Mouse (Mus musculus): ENCODE measurements around the gene Syt1. TPM values are rescaled to one million over a fixed set of nuclear protein-coding genes. Genes with fewer than 3 reads are reported as not detected.

Gene Syt1
- polyA plus RNA-seq, 1 experiment from 2014 or later = 78.8 TPM

- no peak overlapping the region for H3K4me3 ChIP-seq
- peaks cover 8% of the 10 kb centered on the region; the same call in 1 of the 2 replicates for H3K4me1 ChIP-seq (replicated peaks)
- no peaks in the 10 kb centered on the region for H3K9me3 ChIP-seq
- no peaks in the 10 kb centered on the region for H3K36me3 ChIP-seq
- no peak overlapping the region for H3K4me2 ChIP-seq
- no peak overlapping the region for H3K27ac ChIP-seq
- H3K9ac ChIP-seq = no peak overlapping the region
- no peak for ATAC-seq (ENCODE audit: low FRiP score)
- 82% methylated on average over 5 of the region's 5 CpGs for WGBS
- no peaks in the 10 kb centered on the region for H3K27me3 ChIP-seq
These were observed 135.1 kb downstream of the Syt1 start for GRCm38 (mm10) chr10:108875730-108876129.

- H3K27me3 ChIP-seq = no peaks in the 10 kb centered on the region
- no peaks in the 10 kb centered on the region for H3K36me3 ChIP-seq
- no peak overlapping the region for H3K9ac ChIP-seq
- H3K4me3 ChIP-seq = no peak overlapping the region
- H3K27ac ChIP-seq = no peak overlapping the region
- WGBS = 79% methylated on average over 4 of the region's 4 CpGs
- ATAC-seq (ENCODE audit: low FRiP score) = no peak
- H3K9me3 ChIP-seq = no peaks in the 10 kb centered on the region
- no peak overlapping the region for H3K4me2 ChIP-seq
- peaks cover 5% of the 10 kb centered on the region; the same call in 1 of the 2 replicates for H3K4me1 ChIP-seq (replicated peaks)
These were observed 136.1 kb downstream of the Syt1 start for GRCm38 (mm10) chr10:108874687-108875086.

DNA sequence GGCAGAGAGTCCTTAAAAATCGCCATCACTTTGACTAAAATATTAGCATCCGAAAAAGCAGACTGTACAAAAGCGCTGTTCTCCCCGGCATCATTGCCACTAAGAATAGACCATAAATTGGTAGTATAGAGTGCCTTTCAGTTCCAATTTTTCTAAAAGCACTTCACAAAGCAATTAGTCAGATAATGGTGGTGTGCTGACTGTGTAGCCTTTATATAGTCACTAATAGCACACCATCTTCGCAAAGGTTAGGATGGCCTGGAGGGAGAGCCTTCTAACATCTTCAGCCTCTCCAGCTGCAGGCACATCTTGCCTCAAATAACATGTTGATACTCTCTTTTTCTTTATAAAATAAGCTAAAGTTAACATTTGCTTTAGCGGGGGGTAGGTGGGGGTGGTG lies 138.4 kb downstream of the Syt1 start:
- WGBS = 79% methylated on average over 6 of the region's 6 CpGs
- Histone ChIP-seq H3K4me3 (no peak overlapping the region), H3K36me3 (no peaks in the 10 kb centered on the region), H3K9ac (no peak overlapping the region), H3K4me1 (replicated peaks) (peaks cover 5% of the 10 kb centered on the region; the same call in 1 of the 2 replicates), H3K4me2 (no peak overlapping the region), H3K9me3 (no peaks in the 10 kb centered on the region), H3K27ac (no peak overlapping the region), H3K27me3 (no peaks in the 10 kb centered on the region)
- no peak for ATAC-seq (ENCODE audit: low FRiP score)

DNA sequence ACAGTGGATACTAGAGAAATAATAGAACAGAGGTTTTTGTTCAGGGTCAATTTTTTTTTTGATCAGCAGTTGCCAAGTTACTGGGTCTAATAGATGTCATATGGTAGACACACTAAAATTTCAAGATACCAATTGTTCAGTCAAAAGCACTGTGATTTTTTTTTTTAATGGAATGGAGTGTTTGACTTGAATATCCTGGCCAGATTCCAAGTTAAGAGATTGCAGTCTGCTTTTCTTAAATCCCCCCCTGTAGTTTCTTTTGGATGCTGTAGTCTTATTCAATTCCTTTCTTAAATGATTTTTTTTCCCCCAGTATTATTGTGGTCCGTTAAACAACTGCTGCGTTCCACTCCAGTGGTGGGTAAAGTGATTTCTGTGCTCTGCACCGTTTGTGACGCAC lies 140.2 kb downstream of the Syt1 start:
- H3K4me3 ChIP-seq = no peak overlapping the region
- H3K27me3 ChIP-seq = no peaks in the 10 kb centered on the region
- H3K4me2 ChIP-seq = no peak overlapping the region
- no peaks in the 10 kb centered on the region for H3K9me3 ChIP-seq
- H3K4me1 ChIP-seq (replicated peaks) = peaks cover 9% of the 10 kb centered on the region
- 68% methylated on average over 4 of the region's 4 CpGs for WGBS
- H3K9ac ChIP-seq = no peak overlapping the region
- H3K36me3 ChIP-seq = no peaks in the 10 kb centered on the region
- no peak for ATAC-seq (ENCODE audit: low FRiP score)
- H3K27ac ChIP-seq = no peak overlapping the region

DNA sequence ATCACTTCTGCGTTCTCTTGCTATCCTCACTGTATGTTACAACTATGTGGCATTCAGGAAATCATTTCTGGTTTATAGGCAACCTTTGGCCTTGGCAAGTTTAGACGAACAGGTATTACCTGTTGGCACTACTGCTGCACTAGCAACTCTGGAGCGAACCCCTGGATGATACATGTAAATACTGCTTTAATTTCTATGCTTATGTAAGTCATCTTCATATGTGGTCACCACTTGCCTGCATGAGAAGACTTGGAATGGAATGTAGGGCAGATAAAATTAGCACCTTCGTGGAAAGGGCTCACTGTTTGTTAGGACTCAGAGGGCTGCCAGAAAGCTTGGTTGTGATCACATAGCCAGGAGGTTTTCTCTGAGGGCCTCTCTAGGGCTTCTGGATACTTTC lies 142.6 kb downstream of the Syt1 start:
- Histone ChIP-seq H3K9ac (no peak overlapping the region), H3K27me3 (no peaks in the 10 kb centered on the region), H3K36me3 (no peaks in the 10 kb centered on the region), H3K9me3 (no peaks in the 10 kb centered on the region), H3K4me3 (no peak overlapping the region), H3K4me1 (replicated peaks) (peaks cover 9% of the 10 kb centered on the region), H3K27ac (no peak overlapping the region), H3K4me2 (no peak overlapping the region)
- 89% methylated on average over 4 of the region's 4 CpGs for WGBS
- no peak for ATAC-seq (ENCODE audit: low FRiP score)

- no peak for ATAC-seq (ENCODE audit: low FRiP score)
- 67% methylated on average over 6 of the region's 6 CpGs for WGBS
These were observed 143.6 kb downstream of the Syt1 start for GRCm38 (mm10) chr10:108867202-108867601.

DNA sequence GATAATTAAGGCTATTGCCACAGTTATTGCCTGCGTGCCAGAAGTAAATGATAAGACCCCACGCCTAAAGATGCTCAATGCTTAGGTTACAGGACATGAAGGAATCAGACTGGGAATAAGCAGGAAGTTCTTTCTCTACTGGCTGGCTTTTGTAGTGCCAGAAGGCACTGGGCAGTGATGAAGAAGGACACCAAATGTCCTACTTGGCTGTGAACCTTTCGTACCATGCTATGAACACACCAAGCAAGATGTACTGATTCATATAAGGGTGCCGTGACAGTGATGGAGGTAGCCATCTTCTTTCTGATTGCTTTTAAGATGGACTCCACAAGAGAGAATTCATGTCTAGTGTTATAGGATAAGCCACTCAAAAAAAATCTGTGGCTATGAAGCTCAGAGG lies 145.2 kb downstream of the Syt1 start:
- 95% methylated on average over 4 of the region's 4 CpGs for WGBS
- no peak for ATAC-seq (ENCODE audit: low FRiP score)
- H3K4me3 ChIP-seq = no peak overlapping the region

More at GRCm38 (mm10) chr10:108867202-108867601, 143.6 kb downstream of the Syt1 start:
- Histone ChIP-seq H3K27me3 (no peaks in the 10 kb centered on the region), H3K36me3 (no peaks in the 10 kb centered on the region), H3K4me3 (no peak overlapping the region), H3K9ac (no peak overlapping the region), H3K4me2 (no peak overlapping the region), H3K4me1 (replicated peaks) (peaks cover 9% of the 10 kb centered on the region), H3K9me3 (no peaks in the 10 kb centered on the region), H3K27ac (no peak overlapping the region)

GRCm38 (mm10) chr10:108855986-108856385 lies 154.8 kb downstream of the Syt1 start:
- ATAC-seq (ENCODE audit: low FRiP score) = no peak
- Histone ChIP-seq H3K9me3 (no peaks in the 10 kb centered on the region), H3K4me2 (no peak overlapping the region), H3K27me3 (no peaks in the 10 kb centered on the region), H3K4me1 (replicated peaks) (no peaks in the 10 kb centered on the region), H3K4me3 (no peak overlapping the region), H3K27ac (no peak overlapping the region), H3K9ac (no peak overlapping the region), H3K36me3 (no peaks in the 10 kb centered on the region)
- WGBS = 67% methylated on average over 6 of the region's 6 CpGs

More for the DNA sequence above, 145.2 kb downstream of the Syt1 start:
- H3K9ac ChIP-seq = no peak overlapping the region
- no peak overlapping the region for H3K27ac ChIP-seq
- H3K4me2 ChIP-seq = no peak overlapping the region
- no peaks in the 10 kb centered on the region for H3K36me3 ChIP-seq
- H3K27me3 ChIP-seq = no peaks in the 10 kb centered on the region
- H3K4me1 ChIP-seq (replicated peaks) = peaks cover 3% of the 10 kb centered on the region
- no peaks in the 10 kb centered on the region for H3K9me3 ChIP-seq

DNA sequence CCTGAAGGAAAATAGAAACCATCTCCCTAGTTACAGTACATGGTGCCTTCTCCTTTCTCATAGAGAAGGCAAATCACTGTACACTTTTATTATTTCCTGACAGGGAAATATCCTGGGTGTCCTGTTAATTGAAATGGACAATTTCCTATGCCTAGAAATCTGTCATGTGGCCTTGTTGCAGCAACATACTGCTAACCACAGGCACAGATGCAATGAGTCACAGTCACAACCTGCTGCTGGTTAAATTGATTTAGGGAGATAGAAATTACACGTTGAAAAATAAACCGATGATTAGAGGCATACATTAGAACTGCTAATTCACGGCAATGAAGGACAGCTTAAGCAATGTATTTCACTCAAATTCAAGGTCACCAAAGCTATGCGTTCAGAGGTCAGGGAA lies 158.0 kb downstream of the Syt1 start:
- 78% methylated on average over 4 of the region's 4 CpGs for WGBS
- Histone ChIP-seq H3K27me3 (no peaks in the 10 kb centered on the region), H3K27ac (no peak overlapping the region), H3K36me3 (no peaks in the 10 kb centered on the region), H3K4me2 (no peak overlapping the region), H3K4me1 (replicated peaks) (no peaks in the 10 kb centered on the region), H3K4me3 (no peak overlapping the region), H3K9me3 (no peaks in the 10 kb centered on the region), H3K9ac (no peak overlapping the region)
- no peak for ATAC-seq (ENCODE audit: low FRiP score)

GRCm38 (mm10) chr10:108837434-108837833 lies 173.3 kb downstream of the Syt1 start:
- no peak overlapping the region for H3K4me2 ChIP-seq
- 92% methylated on average over 1 of the region's 1 CpGs for WGBS
- no peaks in the 10 kb centered on the region for H3K36me3 ChIP-seq
- peaks cover under 1% of the 10 kb centered on the region for H3K4me1 ChIP-seq (replicated peaks)
- no peak overlapping the region for H3K9ac ChIP-seq
- ATAC-seq (ENCODE audit: low FRiP score) = no peak
- no peaks in the 10 kb centered on the region for H3K27me3 ChIP-seq
- H3K27ac ChIP-seq = no peak overlapping the region
- H3K4me3 ChIP-seq = no peak overlapping the region
- no peaks in the 10 kb centered on the region for H3K9me3 ChIP-seq

DNA sequence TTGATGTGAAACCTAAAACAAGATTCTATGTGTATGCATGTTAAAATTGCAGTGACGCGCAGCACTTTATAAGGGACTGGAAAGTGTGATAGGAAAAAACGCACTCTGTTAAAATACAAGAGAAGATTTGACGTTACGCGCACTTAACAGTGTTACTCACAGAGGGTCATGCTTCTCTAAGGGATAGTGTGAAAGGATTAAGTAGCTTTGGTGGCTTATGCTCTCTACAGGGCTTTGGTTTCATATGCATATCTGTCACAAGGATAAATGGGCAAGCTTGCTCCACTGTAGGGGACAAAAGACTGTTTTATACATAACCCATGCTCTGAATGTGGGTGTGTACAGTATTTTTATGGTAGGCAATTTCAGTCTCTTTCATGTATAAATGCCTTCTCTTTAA lies 178.5 kb downstream of the Syt1 start:
- 68% methylated on average over 6 of the region's 6 CpGs for WGBS
- Histone ChIP-seq H3K4me3 (no peak overlapping the region), H3K36me3 (no peaks in the 10 kb centered on the region), H3K4me2 (no peak overlapping the region), H3K9me3 (no peaks in the 10 kb centered on the region), H3K4me1 (replicated peaks) (peaks cover 9% of the 10 kb centered on the region), H3K9ac (no peak overlapping the region), H3K27ac (peak overlapping the region; percentile 49), H3K27me3 (no peaks in the 10 kb centered on the region)
- no peak for ATAC-seq (ENCODE audit: low FRiP score)

GRCm38 (mm10) chr10:108831801-108832200 lies 179.0 kb downstream of the Syt1 start:
- Histone ChIP-seq H3K27me3 (no peaks in the 10 kb centered on the region), H3K4me3 (no peak overlapping the region), H3K9ac (no peak overlapping the region), H3K9me3 (no peaks in the 10 kb centered on the region), H3K4me1 (replicated peaks) (peaks cover 9% of the 10 kb centered on the region), H3K36me3 (no peaks in the 10 kb centered on the region), H3K27ac (peak overlapping the region; percentile 49), H3K4me2 (no peak overlapping the region)
- no peak for ATAC-seq (ENCODE audit: low FRiP score)
- WGBS = 60% methylated on average over 6 of the region's 6 CpGs

DNA sequence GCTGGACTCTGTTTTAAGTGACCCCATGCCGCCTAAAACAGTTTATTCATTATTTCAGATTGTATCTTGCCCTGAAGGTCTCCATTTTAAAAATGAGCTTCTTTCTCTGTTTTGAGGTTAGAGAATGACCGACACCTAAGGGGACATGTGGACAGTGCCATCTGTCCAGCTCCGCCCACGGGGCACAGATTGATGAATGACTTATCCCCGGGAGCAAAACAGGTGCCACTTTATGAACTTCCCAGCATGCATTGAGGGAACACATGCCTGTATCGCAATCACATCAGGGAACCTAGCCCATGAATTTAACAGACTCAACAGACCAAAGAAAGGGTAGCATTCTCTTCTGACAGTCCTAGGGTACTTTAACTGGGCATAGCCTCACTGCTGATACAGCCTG lies 188.5 kb downstream of the Syt1 start:
- Histone ChIP-seq H3K4me1 (replicated peaks) (peaks cover 6% of the 10 kb centered on the region), H3K36me3 (no peaks in the 10 kb centered on the region), H3K9ac (no peak overlapping the region), H3K27me3 (no peaks in the 10 kb centered on the region), H3K9me3 (no peaks in the 10 kb centered on the region), H3K27ac (no peak overlapping the region), H3K4me2 (no peak overlapping the region), H3K4me3 (no peak overlapping the region)
- no peak for ATAC-seq (ENCODE audit: low FRiP score)
- 70% methylated on average over 6 of the region's 6 CpGs for WGBS
